Mouse (Mus musculus) A20 (cell line): ENCODE data around the gene Ifitm5.
A peak's percentile ranks its signal among the peaks of the same experiment; 100 is the strongest.
"Not testable (repeated sequence)": the region's sequence is repeated elsewhere in the genome, so short reads cannot be mapped to it uniquely, and the experiment has no call there.

Experiments
- DNase-seq: peaks from one replicate; pipeline ENCODE4 v3.0.0-alpha.2; 2011; ENCODE audit warnings: low read depth, low spot score

Ifitm5 gene

GRCm38 (mm10) chr7:140949824-140950530 lies at the start of gene Ifitm5:
Gene Ifitm5 (minus strand): TSS chr7:140950291.
- no peak for DNase-seq

GRCm38 (mm10) chr7:140998853-140999700 lies 49.0 kb upstream of the Ifitm5 start:
- DNase-seq, result peak; percentile 92

GRCm38 (mm10) chr7:140997817-140998216 lies 47.7 kb upstream of the Ifitm5 start:
- DNase-seq, result peak; percentile 80

DNA sequence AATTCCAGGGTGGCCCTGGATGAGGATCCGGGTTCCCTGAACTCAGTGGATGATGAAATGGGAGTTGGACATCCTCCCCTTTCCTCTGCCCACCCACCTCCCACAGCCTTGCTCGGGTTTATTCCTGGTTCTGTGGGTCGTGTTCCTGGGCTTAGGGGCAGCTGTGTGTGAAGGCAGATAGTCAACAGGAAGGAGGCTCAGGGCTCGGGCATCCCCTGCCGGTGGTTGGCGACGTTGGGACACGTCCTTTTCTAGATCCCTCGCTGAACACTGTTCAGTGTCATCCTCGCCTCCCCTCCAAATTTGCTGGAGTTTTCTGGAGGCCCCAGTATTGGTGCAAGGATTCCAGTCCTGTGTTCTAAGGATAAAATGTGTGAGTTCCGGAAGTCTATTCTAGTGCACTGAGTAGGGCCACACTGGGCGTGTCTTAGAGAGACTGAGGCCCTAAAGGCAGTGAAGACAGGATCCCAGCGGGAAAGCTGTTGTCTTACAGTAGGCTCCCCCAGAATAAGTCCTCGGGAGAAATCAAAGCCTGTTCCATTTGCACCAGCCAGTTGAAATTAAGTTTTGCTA lies 41.1 kb upstream of the Ifitm5 start:
- DNase-seq, result no peak

GRCm38 (mm10) chr7:140990622-140991021 lies 40.5 kb upstream of the Ifitm5 start:
- no peak for DNase-seq

- no peak for DNase-seq
These were observed 40.1 kb upstream of the Ifitm5 start for GRCm38 (mm10) chr7:140990185-140990584.

- DNase-seq, result no peak
These were observed 38.9 kb upstream of the Ifitm5 start for GRCm38 (mm10) chr7:140989022-140989421.

- DNase-seq, result peak; percentile 86
These were observed 37.4 kb upstream of the Ifitm5 start for GRCm38 (mm10) chr7:140987182-140988138.

DNA sequence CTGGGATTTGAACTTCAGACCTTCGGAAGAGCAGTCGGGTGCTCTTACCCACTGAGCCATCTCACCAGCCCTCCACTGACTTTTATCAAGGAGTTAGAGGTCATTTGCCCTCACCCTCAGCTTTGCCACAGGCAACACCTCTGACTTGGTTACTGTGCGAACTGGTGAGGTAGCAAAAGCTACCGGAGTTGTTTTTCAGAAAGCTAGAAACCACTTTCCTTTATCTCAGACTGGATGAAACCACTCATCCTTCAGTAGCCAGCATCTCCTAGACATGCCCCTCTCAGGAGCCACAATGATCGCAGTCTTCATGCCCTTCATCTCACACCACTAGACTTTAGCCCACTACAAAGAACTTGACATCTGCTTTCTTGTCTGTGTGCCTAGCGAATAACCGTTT lies 32.9 kb upstream of the Ifitm5 start:
- no peak for DNase-seq

- no peak for DNase-seq
These were observed 31.6 kb upstream of the Ifitm5 start for GRCm38 (mm10) chr7:140981704-140982103.

- DNase-seq, result not testable (repeated sequence)
These were observed 26.6 kb upstream of the Ifitm5 start for GRCm38 (mm10) chr7:140976720-140977119.

GRCm38 (mm10) chr7:140975465-140975864 lies 25.4 kb upstream of the Ifitm5 start:
- DNase-seq, result no peak

DNA sequence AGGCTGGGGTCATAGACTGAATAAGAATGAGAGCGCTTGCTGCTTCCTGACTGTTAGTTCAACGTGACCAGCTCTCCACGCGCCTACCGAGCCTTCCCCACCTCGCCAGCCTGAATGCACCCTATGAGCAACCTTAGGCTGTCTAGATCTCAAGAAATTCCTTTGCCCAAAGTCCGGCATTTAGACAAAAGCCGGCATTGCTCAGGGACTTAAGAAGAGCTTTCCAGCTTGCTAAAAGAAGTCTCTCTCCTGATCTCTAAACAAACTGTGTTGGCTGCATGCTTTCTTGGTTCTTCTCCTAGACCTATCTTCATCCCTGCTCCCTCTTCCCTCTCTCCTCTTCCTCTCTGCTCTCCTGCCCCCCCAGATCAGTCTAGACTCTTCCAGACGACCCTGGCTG lies 24.8 kb upstream of the Ifitm5 start:
- DNase-seq, result no peak

DNA sequence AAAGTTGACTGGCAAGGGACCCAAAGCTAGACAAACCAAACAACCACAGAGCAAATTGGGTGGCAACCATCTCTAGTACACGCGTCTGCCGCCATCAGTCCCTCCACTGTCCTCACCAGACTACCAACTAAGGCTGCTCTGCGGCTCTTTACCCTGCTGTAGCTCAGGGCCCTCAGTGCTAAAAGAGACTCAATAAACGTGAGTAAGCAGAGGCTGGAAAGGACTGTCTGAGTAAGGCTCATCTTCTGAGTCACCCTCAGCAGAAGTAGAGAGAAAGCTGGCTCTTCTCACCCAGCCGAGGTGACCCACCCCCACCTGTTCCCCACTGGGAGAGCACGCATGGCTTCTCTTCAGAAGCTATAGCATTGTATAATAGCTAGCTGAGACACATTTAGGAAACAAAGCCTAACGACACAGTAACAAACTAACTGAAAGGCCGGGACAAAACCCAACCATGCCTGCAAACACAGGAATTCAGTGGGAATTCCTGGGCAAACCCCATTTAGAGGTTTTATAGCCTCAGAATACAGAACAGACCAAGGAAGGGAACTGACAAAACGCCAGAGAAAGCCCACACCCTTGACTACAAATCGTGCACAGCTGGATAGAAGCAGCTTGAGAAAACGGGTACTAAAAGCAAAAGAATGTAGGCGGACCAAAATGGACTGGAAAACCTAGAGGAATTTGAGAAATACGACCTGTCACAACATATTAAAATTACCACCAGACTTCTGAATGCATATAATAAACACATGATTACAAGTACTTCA lies 23.5 kb upstream of the Ifitm5 start:
- DNase-seq, result no peak

- peak; percentile 36 for DNase-seq
These were observed 21.5 kb upstream of the Ifitm5 start for GRCm38 (mm10) chr7:140971479-140972171.

DNA sequence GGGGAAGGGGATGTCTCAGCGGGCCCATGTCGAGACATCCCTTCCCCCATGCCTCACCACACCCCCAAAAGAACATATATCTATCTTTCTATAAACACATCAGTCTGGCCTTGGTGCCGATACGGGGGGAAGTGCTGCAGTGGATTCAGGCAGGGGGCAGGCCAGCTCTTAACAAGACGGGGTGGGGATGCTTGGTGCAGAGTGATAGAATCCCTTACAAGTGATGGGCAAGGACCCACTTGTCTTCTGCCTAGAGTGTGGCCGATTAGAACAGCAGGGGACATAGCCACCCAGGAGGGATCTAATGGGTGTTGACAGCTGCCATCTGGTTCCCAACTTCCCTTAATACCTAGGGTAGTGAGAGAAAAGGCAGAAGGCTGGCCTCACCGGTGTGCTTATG lies 20.8 kb upstream of the Ifitm5 start:
- no peak for DNase-seq

GRCm38 (mm10) chr7:140968710-140969109 lies 18.6 kb upstream of the Ifitm5 start:
- DNase-seq, result not testable (repeated sequence)

DNA sequence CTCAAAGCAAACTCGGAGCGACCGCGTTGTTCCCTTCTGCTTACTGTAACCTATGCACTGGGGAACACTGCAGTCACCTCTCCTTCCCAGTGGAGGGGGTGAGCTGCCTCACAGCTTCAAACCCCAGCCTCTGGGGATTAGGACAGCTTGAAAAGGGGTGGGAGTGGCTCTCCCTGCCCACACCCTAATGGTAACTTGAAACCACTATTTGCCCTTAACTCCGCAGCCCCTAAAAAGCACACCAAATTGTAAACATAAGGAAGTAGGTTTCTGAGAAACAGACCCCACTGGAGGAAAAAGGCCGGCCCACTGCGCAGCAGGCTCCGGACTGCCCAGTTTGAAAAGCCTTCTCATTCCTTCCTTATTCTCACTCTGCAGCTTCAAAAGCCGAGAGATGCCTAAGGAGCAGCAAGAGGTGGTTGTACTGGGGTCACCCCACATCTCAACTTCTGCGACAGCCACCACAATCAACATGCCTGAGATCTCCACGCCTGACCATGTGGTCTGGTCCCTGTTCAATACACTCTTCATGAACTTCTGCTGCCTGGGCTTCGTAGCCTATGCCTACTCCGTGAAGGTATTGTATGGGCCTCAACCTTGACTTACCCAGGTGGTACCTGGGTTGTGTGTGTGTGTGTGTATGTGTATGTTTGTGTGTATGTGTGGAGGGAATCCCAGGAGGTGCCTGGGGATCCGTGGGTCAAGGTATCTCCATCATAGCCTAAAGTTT lies 17.9 kb upstream of the Ifitm5 start:
- no peak for DNase-seq

DNA sequence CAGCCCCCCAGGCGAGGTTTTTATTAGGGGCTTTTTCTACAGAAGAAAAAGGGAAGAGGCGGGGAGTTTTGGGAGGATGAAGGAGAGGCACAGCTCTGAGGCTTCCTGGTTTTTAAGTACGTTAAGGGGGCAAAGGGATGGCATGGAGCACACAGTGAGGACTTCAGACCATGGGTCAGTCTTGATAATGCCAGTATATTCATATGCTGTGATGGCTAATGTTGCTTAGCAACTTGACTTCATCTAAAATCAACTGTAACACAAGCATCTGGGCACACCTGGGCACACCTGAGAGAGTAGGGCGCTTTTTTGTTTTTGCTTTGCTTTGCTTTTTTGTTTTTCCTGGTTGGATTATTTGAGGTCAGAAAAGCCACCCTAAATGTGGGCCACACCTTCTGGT lies 16.8 kb upstream of the Ifitm5 start, which contains the start of gene Ifitm1:
Gene Ifitm1, plus strand, starts transcription at position 301 of the 400 bp plus-strand sequence.
- no peak for DNase-seq
